Mouse (Mus musculus) c-Kit-positive CD71-negative TER-119-negative erythroid progenitor cells, embryonic 14.5 days (primary cell): ENCODE results near the gene Nt5dc1.
"Not testable (repeated sequence)": the region's sequence is repeated elsewhere in the genome, so short reads cannot be mapped to it uniquely, and the experiment has no call there.

Experiments
- DNase-seq: peaks from one replicate; pipeline ENCODE4 v3.0.0-alpha.2; 2013; ENCODE audit warnings: low read depth

Nt5dc1 gene

GRCm38 (mm10) chr10:34312536-34312935, 105.8 kb downstream of the Nt5dc1 start:
- DNase-seq: no peak

- DNase-seq: no peak
Measured at GRCm38 (mm10) chr10:34309915-34310685, 108.3 kb downstream of the Nt5dc1 start.

- DNase-seq: no peak
Measured at GRCm38 (mm10) chr10:34307070-34307469, 111.3 kb downstream of the Nt5dc1 start.

GRCm38 (mm10) chr10:34300368-34300767, 118.0 kb downstream of the Nt5dc1 start:
- no peak for DNase-seq

GRCm38 (mm10) chr10:34297980-34298753, 120.2 kb downstream of the Nt5dc1 start:
- DNase-seq: no peak

GRCm38 (mm10) chr10:34297299-34297979, 120.9 kb downstream of the Nt5dc1 start, which contains the start of gene Tspyl4:
Gene Tspyl4 (plus strand): TSS chr10:34297442.
- peak; percentile 85 for DNase-seq

- no peak for DNase-seq
Measured at GRCm38 (mm10) chr10:34296911-34297298, 121.4 kb downstream of the Nt5dc1 start.

GRCm38 (mm10) chr10:34282420-34283238, 135.7 kb downstream of the Nt5dc1 start:
- no peak for DNase-seq

- peak; percentile 97 for DNase-seq
Measured at GRCm38 (mm10) chr10:34281962-34282388, 136.4 kb downstream of the Nt5dc1 start, which contains the start of gene Tspyl1. Gene Tspyl1 (plus strand): TSS chr10:34282190.

- DNase-seq: no peak
Measured at GRCm38 (mm10) chr10:34281211-34281961, 137.0 kb downstream of the Nt5dc1 start.

GRCm38 (mm10) chr10:34280591-34281175, 137.7 kb downstream of the Nt5dc1 start:
- DNase-seq: peak; percentile 65

- DNase-seq: no peak
Measured at GRCm38 (mm10) chr10:34271681-34272080, 146.7 kb downstream of the Nt5dc1 start.

GRCm38 (mm10) chr10:34267312-34268070, 150.9 kb downstream of the Nt5dc1 start:
- no peak for DNase-seq

- DNase-seq: no peak
Measured at GRCm38 (mm10) chr10:34265106-34265505, 153.2 kb downstream of the Nt5dc1 start.

GRCm38 (mm10) chr10:34252833-34253232, 165.5 kb downstream of the Nt5dc1 start:
- DNase-seq: not testable (repeated sequence)

GRCm38 (mm10) chr10:34249594-34249993, 168.8 kb downstream of the Nt5dc1 start:
- peak; percentile 58 for DNase-seq

GRCm38 (mm10) chr10:34247757-34248156, 170.6 kb downstream of the Nt5dc1 start:
- DNase-seq: no peak

- no peak for DNase-seq
Measured at GRCm38 (mm10) chr10:34246106-34246505, 172.2 kb downstream of the Nt5dc1 start.

GRCm38 (mm10) chr10:34244745-34245144, 173.6 kb downstream of the Nt5dc1 start:
- no peak for DNase-seq

- no peak for DNase-seq
Measured at GRCm38 (mm10) chr10:34238536-34238935, 179.8 kb downstream of the Nt5dc1 start.
